Mouse (Mus musculus) layer of hippocampus, adult 9-10 months (tissue): ENCODE measurements around the gene Vmn1r121.
"Not testable (repeated sequence)": the region's sequence is repeated elsewhere in the genome, so short reads cannot be mapped to it uniquely, and the experiment has no call there.

Experiments used
- DNase-seq: peaks from one replicate; pipeline ENCODE4 v3.0.0; 2022; ENCODE audit warnings: low spot score

Gene Vmn1r121

GRCm38 (mm10) chr7:21098413-21098812, at the start of gene Vmn1r121:
Gene Vmn1r121, minus strand, starts transcription at chr7:21098513.
- DNase-seq = not testable (repeated sequence)

GRCm38 (mm10) chr7:21134028-21134427, 35.7 kb upstream of the Vmn1r121 start, which contains the start of gene Vmn1r122:
Gene Vmn1r122, minus strand, starts transcription at chr7:21134128.
- not testable (repeated sequence) for DNase-seq

- DNase-seq = not testable (repeated sequence)
Observed at GRCm38 (mm10) chr7:21053684-21054083, 44.6 kb downstream of the Vmn1r121 start, which contains the start of gene Vmn1r120. Gene Vmn1r120, minus strand, starts transcription at chr7:21053784.
